Mouse (Mus musculus) cerebellum, postnatal 25 days (tissue): ENCODE measurements at regions not wholly inside any gene's neighbourhood (a gene's known extent, or its start where the extent isn't known, plus 50 kb on each side); places are given as distances from the start of the nearest gene placed in this dataset.

Experiments used
- DNase-seq, 2 experiments: peaks; one replicate each; pipeline ENCODE4 v3.0.0; 2021; ENCODE audit warnings: mixed read lengths in 2 of 2

DNA sequence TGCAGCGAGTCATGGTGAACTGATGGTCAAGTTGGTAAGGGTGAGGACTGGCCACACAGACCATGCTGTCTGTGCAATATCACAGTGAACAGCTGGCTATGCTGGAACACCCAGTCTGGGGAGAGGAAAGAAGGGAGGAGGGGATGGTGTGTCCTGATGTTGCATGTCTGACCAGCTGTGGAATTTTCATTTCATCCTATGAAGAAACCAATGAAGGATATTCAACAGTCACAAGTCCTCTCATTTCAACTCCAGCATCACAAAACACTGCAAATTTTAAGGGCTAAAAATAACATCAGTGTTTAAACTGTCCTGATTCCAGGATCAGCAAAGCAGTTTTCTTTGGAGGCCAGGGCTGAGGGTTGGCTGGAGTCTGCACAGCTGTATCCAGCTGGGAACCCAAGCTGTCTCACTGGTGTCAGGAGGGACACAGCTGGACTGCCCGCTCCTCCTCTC is 503.7 kb upstream of the Nox3 start:
- no peak for DNase-seq

DNA sequence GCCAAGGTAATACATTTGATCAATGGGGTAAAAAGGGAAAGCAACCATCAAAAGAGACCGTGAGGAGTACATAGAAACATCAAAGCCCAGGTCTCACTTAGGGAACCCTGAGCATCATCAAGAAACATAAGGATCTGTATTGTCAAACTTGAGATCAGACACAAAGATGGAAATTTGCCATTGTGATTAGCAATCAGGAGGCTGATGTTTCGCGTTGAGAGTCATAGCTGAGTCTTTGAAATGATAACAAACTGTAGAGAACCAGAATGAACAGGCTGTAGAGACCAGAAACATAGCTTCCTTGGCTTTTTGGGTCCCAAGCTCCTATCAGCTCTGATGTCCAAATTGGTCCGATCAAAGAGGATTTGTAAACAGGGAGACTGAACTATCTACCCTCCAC is 505.2 kb upstream of the Nox3 start:
- no peak for DNase-seq

DNA sequence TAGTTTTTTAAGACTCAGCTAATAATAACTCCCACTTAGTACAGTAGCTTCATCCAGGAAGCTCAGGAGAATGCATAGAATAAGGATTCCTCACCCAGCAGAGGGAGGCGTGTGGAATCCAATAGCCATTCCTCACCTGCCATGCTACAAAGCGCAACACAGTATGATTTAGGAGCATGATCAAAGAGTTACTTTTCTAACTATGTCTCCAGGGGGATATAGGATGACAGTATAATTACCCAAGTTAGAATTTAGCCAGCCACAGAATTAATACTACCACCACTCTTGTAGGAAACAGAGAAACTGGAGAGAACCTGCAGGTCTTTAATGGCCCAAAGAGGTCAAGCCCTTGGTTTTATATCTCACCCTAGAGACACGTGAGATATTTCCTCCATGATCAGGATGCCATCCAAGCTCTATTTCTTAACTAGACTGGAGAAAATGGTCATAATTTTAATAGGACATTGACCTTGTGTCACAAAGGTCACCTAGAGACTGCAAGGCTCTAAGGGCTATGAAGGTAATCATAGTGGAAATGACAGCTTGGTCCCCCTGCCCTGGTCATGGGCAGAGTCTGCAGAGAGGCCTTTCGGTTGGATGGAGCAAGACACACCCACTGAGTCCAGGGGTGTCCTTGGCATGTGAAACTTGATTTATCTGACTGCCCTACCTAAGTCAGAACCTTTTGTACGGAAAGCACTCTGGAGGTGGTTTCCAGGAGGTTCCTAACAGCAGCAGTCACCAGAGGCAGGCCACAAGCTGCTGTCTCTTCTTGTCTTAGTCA is 512.3 kb upstream of the Nox3 start:
- DNase-seq: no peak

DNA sequence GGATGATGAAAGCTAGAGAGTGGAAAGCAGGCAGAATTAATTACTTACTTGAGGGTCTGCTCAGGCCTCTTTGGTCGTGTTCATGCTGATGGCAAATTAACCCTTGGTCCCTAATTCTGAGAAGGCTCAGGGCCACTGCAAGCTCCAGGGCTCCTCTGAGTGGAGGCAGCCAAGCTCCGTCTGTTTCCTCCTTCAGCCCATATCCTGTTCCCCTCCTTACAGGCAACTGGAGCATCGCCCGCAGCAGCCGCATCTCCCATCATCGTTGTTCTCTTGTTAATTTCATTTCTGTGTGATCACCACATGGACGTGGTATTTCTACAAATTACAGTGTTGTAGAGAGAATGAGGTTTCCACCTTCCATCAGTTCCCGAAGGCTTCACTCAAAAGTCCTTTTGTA is 513.6 kb upstream of the Nox3 start:
- peak in 1 of 2 experiments; percentile 13 for DNase-seq

DNA sequence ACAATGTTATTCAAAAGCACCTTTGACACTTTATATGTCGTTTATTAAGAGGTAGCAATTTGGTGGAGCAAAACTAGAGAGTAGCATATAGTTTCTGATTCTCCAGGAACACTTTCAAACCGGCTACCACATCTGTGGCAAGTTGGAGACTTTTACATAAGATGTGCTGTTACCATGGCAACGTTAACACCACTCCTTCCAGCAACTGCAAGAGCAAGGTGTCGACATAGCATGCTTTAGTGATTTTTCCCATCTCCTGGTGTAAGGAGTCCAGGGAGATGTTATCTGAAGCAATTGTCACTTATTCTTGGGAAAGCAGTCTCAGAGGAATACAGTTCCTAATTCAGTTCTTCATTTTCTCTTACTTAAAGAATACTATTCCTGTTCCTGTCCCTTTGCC is 516.5 kb upstream of the Nox3 start:
- no peak for DNase-seq

DNA sequence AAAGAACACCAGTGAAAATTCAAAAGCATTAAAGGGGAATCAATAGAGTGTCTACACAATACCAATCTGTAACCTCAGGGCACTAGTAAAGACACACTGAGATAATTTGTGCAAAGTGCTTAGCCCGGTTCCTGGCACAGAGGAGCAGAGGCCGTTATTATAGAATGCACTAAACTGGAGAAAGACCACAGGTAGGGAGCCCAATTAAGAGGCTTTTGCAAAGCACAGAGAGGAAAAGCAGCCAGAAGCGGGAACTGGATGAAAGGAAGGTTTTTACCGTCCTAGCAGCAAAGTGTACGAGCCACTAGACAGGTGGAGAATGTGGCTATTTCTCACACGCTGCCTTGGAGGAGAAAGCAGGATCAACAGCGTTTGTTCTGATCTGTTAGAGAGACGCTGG is 518.9 kb upstream of the Nox3 start:
- DNase-seq: no peak

DNA sequence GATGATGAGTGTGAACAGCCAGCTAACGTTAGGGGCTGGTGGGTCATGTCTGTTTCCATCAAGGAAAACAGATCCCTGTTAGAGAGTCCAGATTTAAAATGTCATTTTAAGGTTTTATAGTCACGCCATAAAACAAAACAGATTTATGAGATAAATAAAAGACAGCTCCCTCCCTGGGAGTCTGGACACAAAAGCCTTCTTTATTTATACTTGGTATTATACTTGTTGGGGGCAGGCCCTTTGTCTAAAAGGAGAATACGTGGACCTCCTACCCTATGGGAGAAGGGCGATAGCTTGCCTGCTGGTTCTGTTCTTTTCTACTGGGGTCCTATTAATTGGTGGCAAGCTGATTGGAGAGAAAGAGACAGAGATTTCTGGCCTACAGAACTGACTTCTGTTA is 520.1 kb upstream of the Nox3 start:
- DNase-seq: no peak

DNA sequence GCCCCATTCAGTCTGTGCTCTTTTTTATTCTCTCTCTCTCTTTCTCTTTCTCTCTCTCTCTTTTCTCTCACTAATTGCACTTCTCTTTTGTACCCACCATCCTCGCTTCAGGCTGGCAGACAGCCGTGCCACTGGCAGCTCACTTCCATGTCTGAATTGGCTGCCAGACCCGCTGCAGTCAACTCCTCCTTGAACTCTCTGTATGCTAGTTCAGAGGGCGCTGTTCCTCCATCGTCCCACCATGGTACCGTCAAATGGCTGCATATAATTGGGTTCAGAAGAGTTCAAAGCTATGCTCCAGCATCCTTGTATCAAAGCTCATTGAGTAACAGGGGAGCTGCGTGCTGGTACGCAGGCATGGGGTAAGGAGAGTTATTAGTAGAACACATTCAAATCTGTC is 520.7 kb upstream of the Nox3 start:
- DNase-seq: peak in 1 of 2 experiments; percentile 11

DNA sequence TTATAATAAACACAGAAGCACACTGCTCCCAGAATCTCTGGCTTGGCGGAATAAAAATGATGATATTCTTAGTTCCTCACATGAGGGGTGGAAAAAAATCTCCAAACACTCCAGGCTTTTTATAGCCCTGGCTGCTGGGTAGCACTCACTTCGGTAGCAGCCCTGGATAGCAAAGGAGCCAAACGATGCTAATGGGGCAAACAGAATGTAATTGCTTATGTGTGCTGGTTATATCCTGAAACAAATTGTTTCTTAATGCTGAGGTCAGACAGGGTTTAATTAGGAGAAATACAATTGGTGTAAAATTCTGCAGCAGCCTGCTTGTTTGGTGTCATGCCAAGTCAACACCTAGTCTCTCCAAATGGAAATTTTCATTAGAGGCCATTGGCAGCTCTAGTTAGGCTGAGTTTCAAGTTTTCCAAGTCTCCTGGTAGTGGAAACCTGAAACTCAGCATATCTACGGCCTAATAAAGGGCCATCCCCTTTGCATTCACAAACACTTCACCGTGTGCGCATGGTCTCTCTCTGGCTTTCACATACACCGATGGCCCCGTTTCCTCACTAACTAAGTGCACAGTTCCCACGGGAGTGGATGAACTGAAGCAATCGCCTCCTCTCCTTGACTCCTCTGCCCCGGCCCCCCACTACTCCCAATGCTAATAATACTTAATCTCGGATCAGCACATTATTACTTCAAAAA is 524.8 kb upstream of the Nox3 start:
- DNase-seq: peak; percentile 46 to 49

DNA sequence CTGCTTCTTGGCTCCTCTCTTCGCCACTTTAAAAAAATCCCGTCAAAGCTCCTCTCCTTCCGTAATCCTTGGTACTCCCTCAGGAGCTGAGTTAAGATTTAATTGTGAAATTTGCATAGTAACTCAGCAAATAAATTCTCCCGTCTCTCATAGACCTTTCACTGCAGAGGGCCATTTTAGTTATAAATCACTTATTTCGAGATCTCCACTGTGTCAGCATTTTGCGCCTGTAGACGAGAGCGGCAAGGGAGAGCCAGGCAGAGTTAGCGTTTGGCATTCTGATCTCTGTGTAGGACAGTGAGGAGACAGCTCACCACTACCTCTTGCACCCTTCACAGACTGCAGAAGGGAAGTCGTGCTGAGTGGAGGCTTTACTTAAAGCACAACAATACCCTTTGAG is 531.8 kb upstream of the Nox3 start:
- no peak for DNase-seq

DNA sequence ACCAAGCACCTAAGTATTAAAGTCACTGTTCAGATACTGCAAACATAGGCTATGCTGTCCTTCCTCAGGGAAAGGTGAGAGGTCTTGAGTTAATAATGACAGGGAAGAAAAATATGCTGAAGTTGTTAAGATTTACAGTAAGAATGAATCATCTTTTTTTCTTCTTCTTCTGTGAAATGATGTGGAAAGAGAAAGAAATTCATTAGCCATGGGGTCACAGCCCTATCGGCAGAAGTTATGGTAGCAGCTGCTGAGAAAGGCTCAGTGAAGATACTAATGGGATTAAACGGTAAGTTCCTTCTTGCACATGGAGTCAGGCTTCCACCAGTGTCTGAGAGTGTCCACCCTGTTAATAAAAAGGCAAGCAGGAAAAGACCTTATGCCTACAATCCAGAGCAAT is 533.9 kb upstream of the Nox3 start:
- no peak for DNase-seq

DNA sequence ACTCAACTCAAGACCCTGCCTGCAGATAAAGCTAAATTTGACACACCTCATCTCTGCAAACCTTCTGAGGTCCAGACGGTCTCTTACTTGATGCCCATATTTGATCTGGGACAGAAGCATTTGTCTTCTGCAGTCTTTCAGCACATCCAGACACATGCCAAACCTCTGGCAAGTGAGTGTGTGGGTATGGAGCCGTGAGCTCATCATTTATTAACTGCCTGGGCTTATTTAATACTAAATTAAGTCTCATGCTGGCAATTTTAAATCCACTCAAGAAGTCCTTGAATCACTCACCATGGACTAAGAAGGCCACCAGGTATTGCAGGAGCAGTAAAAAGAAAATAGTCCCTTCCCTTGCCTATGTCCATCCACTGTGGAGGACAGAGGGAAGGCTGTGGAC is 554.4 kb upstream of the Nox3 start:
- no peak for DNase-seq

DNA sequence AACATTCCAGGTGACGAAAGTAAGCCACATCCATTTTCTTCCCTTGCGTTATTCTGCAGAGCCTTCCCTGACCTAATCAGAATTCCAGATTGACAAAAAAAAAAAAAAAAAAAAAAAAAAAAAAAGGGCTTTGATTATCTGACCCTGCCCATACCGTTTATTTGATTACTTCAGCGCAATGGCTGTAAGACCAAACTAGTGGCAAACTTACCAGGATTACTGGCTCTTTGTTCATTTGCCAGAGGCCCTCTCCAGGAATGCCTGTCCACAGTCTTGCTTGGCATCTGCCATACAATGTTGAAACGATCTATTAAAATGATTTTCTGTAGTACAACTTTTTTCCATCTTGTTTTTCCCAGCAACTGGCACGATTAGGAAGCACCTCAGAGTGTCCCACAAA is 569.4 kb upstream of the Nox3 start:
- no peak for DNase-seq

DNA sequence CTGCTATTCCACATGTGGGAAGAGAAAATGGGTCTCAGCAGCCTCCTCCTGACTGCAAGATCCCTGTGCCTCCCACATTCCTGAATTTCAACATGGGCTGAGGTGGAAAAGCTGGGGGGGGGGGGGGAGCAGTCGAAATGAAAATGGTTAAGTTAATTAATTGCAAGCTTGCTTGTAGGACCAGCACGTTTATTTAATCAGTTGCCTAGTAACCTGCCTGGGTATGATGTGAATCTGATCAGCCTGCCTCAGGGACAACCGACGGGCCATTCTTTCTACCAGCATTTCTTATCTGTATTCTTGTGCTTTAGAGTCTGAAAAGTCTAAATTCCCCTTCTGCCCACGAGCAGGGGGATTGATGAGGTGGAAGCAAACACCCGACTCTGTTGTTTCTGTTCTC is 569.9 kb upstream of the Nox3 start:
- DNase-seq: no peak

DNA sequence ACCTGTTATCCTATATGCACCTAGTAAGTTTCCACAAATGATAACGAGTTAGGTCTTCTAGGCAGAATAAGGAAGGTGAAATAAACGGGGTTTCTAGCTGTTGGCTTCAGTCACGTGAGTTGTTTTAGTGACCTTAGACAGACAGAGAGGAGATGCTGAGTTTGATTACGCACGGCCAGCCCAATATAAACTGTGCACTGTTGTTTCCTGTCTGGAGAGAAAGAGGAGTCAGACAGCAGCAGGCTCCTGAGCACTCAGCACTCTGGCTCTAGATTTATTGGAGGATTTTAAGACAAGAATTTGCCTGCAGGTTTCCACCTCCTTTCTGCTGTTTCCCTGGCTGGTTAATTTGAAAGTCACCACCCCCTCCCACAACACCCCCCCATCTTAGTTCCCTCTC is 570.4 kb upstream of the Nox3 start:
- no peak for DNase-seq

DNA sequence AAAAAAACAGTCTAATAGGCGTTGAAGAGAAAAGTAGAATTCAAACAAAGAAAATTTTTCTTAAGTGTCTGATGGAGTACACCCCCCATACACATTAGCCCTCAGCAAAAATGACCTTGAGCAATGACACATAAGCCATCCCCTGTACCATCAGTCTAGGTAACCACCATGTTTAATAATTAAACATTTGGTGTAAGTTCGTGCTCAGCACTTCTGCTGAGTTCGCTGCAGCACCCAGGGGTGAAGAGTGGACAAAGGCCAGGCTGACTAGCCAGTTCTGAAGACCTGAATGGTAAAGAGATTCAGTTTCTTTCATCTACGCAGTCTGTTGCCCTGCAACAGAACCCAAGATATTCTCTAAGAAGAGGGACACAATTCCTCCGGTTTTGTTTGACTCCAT is 572.3 kb upstream of the Nox3 start:
- DNase-seq: no peak

DNA sequence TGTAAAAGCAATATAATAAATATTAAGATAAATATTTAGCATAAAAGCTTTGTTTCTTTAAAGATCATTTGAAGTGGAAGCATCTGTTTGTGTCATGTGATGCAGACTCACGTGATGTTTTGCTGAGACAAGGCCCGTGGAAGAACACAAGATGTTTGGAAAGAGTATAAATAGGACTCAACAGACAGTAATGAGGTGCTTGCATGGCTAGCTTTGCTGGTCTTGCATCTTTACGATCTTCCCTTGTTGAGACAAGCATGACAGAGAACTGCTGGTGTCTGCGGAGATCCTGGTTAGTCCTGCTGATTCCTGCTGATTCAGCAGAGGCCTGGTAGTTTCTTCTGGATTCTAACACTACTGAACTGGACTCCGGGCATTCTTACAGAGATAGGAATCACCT is 576.4 kb upstream of the Nox3 start:
- no peak for DNase-seq

DNA sequence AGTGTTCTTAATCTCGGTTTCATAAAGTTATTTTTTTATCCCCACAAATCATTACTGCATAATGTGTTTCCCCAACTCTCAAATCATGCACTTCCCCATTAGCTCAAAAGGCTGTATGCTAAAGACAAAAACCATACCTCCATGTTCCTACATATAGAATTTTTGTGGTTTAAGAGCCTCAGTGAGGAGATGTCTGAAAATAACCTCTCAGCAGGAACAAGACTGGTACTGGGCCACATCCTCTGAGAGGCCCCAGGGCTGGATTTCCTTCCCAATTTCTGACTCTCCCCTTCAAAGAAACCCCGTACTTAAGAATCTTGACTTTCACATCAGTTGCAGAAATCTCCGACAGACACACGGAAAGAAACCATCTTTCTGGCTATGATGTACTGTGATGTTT is 580.7 kb upstream of the Nox3 start:
- no peak for DNase-seq

DNA sequence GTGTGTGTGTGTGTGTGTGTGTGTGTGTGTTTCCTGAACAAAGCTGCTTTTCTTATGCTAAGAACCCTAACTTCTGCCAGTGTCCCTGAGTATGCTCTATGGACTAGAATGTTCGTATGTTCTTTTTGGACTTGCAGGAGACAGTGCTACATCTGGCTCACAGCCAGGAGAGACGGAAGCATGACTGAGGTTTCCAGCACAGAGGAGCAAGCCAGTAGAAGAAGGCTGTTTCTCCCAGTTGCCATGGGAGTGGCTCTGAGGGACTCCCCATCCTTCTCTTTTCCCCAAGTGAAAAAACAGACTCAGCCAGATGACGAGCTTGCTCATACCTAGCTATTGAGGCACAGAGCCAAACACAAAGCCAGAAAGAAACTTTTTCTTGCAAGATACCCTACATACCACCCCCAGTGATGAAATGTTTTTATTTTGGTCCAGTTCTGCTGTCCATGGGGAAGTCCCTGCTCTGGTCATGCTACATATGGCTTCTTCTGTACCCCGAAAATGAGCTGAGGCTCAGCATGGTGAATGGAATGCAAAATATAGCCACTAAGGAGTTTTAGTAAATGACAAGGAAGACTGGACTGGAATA is 582.3 kb upstream of the Nox3 start:
- DNase-seq: peak in 1 of 2 experiments; percentile 18

DNA sequence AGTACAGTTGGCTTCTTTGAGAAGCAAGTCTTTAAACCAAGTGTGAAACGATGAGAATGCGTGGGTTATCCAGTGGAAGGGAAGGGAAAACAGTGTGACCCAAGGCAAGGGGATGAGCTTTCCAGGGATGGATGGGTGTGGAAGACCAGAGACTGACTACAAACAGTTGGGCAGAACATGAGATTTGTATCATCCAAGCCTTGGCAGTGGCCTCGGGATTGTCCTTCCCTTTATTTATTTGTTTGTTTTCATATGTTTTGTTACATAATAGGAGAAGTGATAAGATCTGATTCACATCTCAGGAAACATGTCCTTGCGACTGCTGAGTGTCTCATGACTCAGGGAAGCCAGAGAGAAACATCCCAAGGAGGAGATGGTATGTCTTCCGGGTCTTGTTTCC is 585.4 kb upstream of the Nox3 start:
- DNase-seq: no peak

DNA sequence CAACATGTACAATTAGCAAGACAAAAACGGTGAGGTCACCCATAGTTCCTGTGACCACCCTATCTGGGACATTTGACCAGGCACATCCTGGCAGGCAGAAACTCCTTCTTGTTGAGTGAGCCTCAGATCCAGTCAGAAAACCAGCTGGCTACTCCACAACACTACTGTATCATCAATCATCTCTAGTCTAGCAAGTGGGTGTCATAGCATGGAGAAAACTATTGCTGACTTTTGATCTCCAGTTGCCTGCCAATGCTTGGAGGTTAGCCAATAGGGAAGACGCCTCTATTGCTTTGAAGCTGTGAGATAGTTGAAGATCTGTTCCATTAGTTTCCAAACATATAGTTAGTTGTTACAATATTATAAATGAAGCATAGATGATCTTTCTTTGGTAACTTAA is 595.4 kb upstream of the Nox3 start:
- no peak for DNase-seq

DNA sequence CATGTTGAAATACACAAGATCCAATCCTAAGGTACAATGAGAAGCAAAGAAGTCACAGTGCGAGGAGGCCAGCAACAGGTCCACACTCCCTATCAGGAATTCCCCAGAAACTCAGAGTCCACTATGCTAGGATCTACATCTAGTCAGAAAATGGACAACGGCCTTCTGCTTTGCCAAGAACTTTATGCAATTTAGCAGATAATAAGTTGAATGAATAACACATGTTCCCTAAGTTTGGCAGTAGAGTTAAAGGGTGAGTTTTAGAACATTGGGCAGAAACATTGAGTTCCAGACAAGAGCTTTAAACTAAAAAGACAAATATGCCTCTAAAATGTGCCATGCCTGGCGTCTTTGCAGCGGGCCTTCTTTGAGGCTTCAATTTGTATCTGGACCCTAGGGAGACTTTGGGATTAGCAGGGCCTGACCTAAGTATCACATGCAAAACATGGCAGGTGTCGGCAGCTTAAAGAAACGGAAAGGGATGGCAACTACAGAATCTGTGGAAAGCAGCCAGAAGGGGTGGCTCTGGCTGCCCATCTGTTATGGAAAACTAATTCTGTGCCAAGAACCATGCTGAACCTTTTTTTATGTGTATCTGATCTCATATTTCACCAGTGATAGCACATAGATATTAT is 600.6 kb upstream of the Nox3 start:
- DNase-seq: peak; percentile 50 to 64

DNA sequence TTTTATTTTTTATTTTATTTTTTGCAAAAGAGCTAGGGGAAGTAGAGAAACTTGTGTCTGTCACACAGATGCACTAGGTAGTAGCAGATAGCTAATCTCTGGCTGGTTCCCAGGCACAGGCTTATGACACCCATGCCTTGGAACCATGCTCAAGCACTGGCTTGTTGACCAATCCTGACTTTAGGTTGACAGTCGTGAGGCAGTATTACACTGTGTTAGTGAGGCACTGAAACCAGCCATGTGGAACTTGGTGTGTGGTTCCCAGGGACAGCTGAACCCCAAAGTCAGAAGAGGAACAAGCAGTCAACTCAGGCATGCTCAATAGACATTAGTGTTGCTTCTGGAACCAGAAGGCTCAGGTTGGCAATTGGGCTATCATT is 601.1 kb upstream of the Nox3 start:
- DNase-seq: peak; percentile 36 to 38
